Mouse (Mus musculus) stomach, postnatal 0 days (tissue): ENCODE results near the gene 3110009E18Rik. TPM values are rescaled to one million over a fixed set of nuclear protein-coding genes. Genes with fewer than 3 reads are reported as not detected.

Experiments used
- ATAC-seq: fragments of 200-750 bp; cut with Nextera tagmentation; 2 replicates; pipeline ENCODE4 v1.8.0; 2017; ENCODE audit not compliant: low FRiP score, low TSS enrichment
- DNase-seq: peaks from one replicate; pipeline ENCODE4 v3.0.0-alpha.2; 2016; ENCODE audit warnings: low spot score
- H3K27ac ChIP-seq: fragments of 300-500 bp; sonication (generic); replicated peaks from 2 replicates; pipeline ENCODE4 v1.5.1; 2014; ENCODE audit warnings: mild to moderate bottlenecking, control low read depth
- H3K27me3 ChIP-seq: fragments of 300-500 bp; sonication (generic); 2 replicates; pipeline ENCODE4 v1.6.1; 2014; ENCODE audit warnings: low read length; ENCODE audit not compliant: control insufficient read depth, insufficient read depth
- H3K36me3 ChIP-seq: fragments of 300-500 bp; sonication (generic); 2 replicates; pipeline ENCODE4 v1.6.1; 2014; ENCODE audit warnings: low read length, mixed read lengths; ENCODE audit not compliant: control insufficient read depth, insufficient read depth
- H3K4me1 ChIP-seq: fragments of 300-500 bp; sonication (generic); replicated peaks from 2 replicates; pipeline ENCODE4 v1.6.1; 2014; ENCODE audit warnings: antibody characterized with exemption; ENCODE audit not compliant: control insufficient read depth, insufficient read depth
- H3K4me2 ChIP-seq: fragments of 300-500 bp; sonication (generic); replicated peaks from 2 replicates; pipeline ENCODE4 v1.6.1; 2014; ENCODE audit warnings: low read depth, mild to moderate bottlenecking, control low read depth, moderate library complexity
- H3K4me3 ChIP-seq: fragments of 300-500 bp; sonication (generic); 2 replicates; pipeline ENCODE4 v1.5.1; 2014; ENCODE audit warnings: low read depth, low read length, control low read depth
- H3K9ac ChIP-seq: fragments of 300-500 bp; sonication (generic); 2 replicates; pipeline ENCODE4 v1.6.1; 2014; ENCODE audit warnings: mild to moderate bottlenecking, low read length, control low read depth, mixed read lengths
- H3K9me3 ChIP-seq: fragments of 300-500 bp; sonication (generic); 2 replicates; pipeline ENCODE4 v1.6.1; 2016; ENCODE audit warnings: low read length; ENCODE audit not compliant: control insufficient read depth
- CTCF ChIP-seq: IDR thresholded peaks from 2 replicates; pipeline ENCODE4 v1.5.1; 2016; ENCODE audit warnings: antibody characterized with exemption, low read depth, mild to moderate bottlenecking, moderate library complexity
- EP300 ChIP-seq: optimal IDR thresholded peaks from 2 replicates; pipeline ENCODE3; 2016; ENCODE audit warnings: antibody characterized with exemption
- WGBS: fragments of 180-500 bp; shearing (Covaris S2); extraction: QIAGEN DNeasy Blood & Tissue Kit; methylation state at CpG from one replicate; pipeline ENCODE4 v1.1.7; 2014; 5-methylcytosine and 5-hydroxymethylcytosine counted together
- polyA plus RNA-seq: library from polyadenylated mRNA; unstranded; fragments of >200 nt; fragmentation: Nextera tagmentation; extraction: Ambion mirVana; gene quantifications from 2 replicates; pipeline ENCODE4 v1.2.1, GENCODE M21; 2015

The 3110009E18Rik gene
- polyA plus RNA-seq, 1 experiment from 2014 or later = 10.1 TPM

DNA sequence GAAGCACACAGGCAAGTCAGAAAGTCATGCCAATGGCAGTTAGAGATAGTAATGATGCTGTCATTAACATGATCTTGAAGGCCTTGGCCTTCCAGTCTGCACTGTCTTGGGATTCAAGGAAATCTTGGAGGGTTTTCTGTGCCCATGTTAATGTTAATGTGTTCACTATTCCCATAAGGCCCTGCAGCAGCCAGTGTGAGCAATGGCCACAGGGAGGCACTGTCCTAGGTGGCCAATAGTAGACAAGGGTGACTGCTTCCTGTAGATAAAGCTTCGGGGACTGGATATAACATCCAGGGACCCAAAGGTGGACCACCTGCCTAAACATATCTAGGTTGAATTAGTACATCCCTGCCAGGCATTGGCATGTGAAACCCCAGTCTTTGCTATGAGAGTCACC, 116.1 kb downstream of the 3110009E18Rik start:
- DNase-seq (no peak), ATAC-seq (no peak)
- Histone ChIP-seq H3K4me2 (no peak overlapping the region), H3K27ac (no peak overlapping the region), H3K27me3 (no peaks in the 10 kb centered on the region), H3K4me3 (no peak overlapping the region), H3K9me3 (no peaks in the 10 kb centered on the region), H3K9ac (no peak overlapping the region), H3K36me3 (no peaks in the 10 kb centered on the region), H3K4me1 (no peaks in the 10 kb centered on the region)
- TF ChIP-seq EP300 = no peak
- TF ChIP-seq CTCF = peak; percentile 32; the same call in 1 of the 2 replicates
- WGBS = 83% methylated on average over 1 of the region's 1 CpGs

Other genes with a start within 250 kb of the 3110009E18Rik start
- gene Tmem177, start 208.0 kb upstream of the 3110009E18Rik start, polyA plus RNA-seq = 4.2 TPM in 2 replicates
- gene Cfap221, start 124.0 kb upstream of the 3110009E18Rik start, polyA plus RNA-seq = 0.07 and 0.11 TPM in 2 replicates
- gene Sctr, start 114.3 kb upstream of the 3110009E18Rik start, polyA plus RNA-seq = 3.0 and 4.6 TPM in 2 replicates
- gene Tmem37, start 47.1 kb upstream of the 3110009E18Rik start, polyA plus RNA-seq = 7.8 and 8.8 TPM in 2 replicates
- gene Dbi, start 109 bp upstream of the 3110009E18Rik start, polyA plus RNA-seq = 1,663 and 1,741 TPM in 2 replicates
- 2.8 and 3.2 TPM in 2 replicates for gene Steap3, start 151.5 kb downstream of the 3110009E18Rik start, polyA plus RNA-seq
- gene C1ql2, start 219.4 kb downstream of the 3110009E18Rik start, polyA plus RNA-seq = 0.21 and 0.23 TPM in 2 replicates